Mouse (Mus musculus) common myeloid progenitor, adult 5-6 weeks (primary cell): Measurements from ENCODE around the gene Rin3. TPM values are rescaled to one million over a fixed set of nuclear protein-coding genes. Genes with fewer than 3 reads are reported as not detected.

Source experiments
- ATAC-seq: replicated peaks from 2 replicates; pipeline ENCODE4 v1.8.0; 2016; ENCODE audit warnings: low read depth, mild to moderate bottlenecking, moderate TSS enrichment, inconsistent platforms; ENCODE audit not compliant: poor library complexity, severe bottlenecking
- total RNA-seq: library from RNA; stranded (forward); fragments of 200-1000, 187-1606 nt; gene quantifications from 2 replicates; pipeline ENCODE4 v1.2.3, GENCODE M21; 2017

The Rin3 gene
- total RNA-seq, 1 experiment from 2014 or later = 86.3 TPM

- ATAC-seq = no peak
Observed at GRCm38 (mm10) chr12:102395998-102396991, 113.4 kb downstream of the Rin3 start.

GRCm38 (mm10) chr12:102398588-102398987 is 115.7 kb downstream of the Rin3 start:
- no peak for ATAC-seq

DNA sequence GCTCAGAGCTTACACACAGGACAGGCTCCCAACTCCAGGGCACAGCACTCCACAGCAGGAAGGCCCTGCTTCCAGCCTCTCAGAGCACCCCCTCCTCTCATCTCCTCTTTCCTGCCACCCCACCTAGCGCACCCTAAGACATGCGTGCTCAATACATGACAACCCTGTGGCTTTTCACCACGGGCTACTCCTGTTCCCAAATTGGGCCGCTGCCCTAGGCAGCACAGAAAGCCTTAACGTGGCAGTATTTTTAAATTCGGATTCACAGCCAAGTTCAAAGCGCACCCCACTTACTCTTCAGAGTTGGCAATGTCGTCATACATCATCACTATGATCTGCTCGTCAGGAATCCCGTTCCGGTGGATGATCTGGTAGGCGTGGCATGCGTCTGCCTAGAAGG is 130.3 kb downstream of the Rin3 start:
- no peak for ATAC-seq

- ATAC-seq = no peak
Observed at GRCm38 (mm10) chr12:102414686-102415085, 131.8 kb downstream of the Rin3 start.

DNA sequence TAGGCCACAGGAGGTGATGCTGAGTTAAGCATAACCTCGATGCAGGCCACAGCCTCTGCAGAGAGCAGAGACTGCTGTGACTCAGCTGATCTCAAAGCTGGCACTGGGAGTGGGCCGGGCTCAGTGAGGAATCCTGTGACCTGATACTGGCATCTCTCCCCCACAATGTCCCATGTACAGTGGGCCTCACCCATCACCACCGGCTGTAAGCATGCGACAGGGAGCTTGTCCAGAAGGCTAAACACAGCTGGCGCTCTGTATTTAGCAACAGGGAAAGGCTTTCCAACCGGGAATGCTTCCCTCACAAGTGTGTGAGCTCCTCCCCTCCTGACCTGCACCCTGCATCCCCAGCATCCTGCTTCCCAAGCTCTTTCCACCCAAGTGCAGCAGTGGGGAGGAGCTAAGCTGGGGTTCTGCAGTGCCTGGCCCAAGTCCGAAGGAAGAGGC is 133.6 kb downstream of the Rin3 start:
- peak; percentile 60 for ATAC-seq

DNA sequence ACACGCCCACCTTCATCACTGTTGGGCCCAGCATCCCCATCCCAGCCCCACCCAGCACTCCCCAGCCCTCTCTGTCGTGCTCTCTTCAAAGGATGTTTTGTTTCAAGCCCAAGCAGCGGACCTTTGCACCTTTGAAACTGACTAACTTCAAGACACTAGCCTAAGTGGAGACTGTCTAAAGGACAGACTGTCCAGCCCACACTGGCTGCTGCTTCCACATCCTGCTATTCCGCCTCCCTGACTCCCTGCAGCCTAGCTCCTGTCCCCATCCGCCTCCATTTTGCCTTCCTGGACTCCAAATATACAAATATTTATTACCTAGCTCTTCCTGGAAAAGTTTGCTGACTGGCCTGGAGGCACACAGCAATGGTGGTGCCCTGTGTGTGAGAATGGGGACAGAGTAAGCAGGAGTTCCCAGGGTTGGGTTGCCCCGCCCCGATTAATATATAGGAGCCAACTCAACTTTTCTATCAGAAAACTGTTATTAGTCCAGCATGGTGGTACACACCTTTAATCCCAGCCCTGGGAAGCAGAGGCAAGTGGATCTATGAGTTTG is 134.2 kb downstream of the Rin3 start:
- no peak for ATAC-seq

- ATAC-seq = no peak
Observed at GRCm38 (mm10) chr12:102417701-102418100, 134.9 kb downstream of the Rin3 start.

DNA sequence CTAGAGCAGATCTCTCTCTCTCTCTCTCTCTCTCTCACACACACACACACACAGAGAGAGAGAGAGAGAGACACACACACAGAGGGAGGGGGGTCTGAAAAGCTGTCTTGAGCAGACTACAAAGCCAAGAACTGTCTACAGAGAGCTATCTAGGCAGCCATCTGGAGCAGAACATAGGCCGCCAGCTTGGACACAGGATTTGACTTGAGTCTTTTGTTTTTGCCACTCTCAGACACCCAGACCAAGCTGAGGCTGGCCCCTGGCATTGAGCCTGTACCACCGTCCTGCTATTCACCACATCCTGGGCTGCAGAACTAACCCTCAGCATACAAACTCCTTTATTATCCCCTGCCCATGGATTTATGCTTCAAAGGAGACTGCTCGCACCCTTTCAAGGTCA is 136.7 kb downstream of the Rin3 start:
- peak; percentile 24; the same call in 1 of the 2 replicates for ATAC-seq

GRCm38 (mm10) chr12:102420168-102420890 is 137.5 kb downstream of the Rin3 start:
- peak; percentile 59 for ATAC-seq

DNA sequence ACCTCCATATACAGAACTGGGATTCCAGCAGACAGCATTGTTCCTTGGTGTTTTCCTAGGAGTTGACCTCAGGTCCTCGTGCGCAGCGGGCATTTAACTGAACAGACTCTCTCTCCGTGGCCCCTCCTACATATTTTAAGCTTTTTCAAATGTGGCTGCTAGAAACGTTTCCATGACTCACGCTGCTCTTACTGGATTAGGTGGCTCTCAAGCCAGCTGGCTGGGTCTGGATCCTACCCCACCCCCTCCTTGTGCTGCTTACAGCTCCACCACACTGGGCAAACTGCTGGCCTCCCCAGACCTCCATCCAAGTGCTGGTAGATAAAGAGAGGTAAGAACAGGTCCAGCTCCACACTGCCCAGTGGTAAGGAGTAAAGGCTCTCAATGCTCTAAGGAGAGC is 139.2 kb downstream of the Rin3 start:
- no peak for ATAC-seq

GRCm38 (mm10) chr12:102422623-102423320 is 139.9 kb downstream of the Rin3 start:
- no peak for ATAC-seq

DNA sequence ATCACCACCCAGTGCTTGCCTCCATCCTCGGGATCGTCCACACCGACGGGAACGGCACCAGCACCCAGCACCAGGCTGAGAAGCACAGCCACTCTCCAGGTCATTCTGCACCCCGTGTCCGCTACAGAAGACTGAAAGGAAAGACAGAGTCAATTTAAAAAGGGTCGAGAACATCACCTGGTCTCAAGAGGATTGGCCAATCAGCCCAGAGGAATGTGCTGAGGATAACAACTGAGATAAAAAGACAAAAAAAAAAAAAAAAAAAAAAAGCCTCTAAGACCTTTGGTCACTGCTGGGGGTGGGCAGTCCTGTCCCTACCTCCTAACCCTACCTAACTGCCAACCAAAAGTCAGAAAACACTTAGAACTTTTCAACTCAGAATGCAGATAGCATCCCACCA is 140.8 kb downstream of the Rin3 start:
- ATAC-seq = no peak

- no peak for ATAC-seq
Observed at GRCm38 (mm10) chr12:102424456-102424855, 141.6 kb downstream of the Rin3 start.

GRCm38 (mm10) chr12:102425048-102425578 is 142.3 kb downstream of the Rin3 start:
- ATAC-seq = no peak

GRCm38 (mm10) chr12:102426285-102426684 is 143.4 kb downstream of the Rin3 start:
- ATAC-seq = peak; percentile 98

- ATAC-seq = no peak
Observed at GRCm38 (mm10) chr12:102429656-102430055, 146.8 kb downstream of the Rin3 start.

DNA sequence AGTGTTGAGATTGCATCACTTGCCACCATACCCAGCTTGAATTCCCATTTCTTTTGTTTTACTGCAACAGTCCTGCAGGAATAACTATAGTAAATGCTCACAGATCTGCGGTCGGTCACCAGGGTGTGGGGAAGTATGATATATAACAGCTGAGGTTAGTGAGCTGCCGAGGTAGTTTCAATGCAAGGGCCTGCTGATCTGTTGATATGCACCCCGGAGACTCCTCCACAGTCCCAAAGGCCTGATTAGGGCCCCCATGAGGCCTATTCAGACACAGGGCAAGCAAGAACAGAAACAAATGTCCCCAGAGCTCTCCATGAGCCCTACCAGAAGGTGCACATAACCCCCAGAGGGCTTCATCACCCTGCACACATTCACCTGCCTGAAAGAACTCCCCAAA is 147.4 kb downstream of the Rin3 start:
- ATAC-seq = no peak

DNA sequence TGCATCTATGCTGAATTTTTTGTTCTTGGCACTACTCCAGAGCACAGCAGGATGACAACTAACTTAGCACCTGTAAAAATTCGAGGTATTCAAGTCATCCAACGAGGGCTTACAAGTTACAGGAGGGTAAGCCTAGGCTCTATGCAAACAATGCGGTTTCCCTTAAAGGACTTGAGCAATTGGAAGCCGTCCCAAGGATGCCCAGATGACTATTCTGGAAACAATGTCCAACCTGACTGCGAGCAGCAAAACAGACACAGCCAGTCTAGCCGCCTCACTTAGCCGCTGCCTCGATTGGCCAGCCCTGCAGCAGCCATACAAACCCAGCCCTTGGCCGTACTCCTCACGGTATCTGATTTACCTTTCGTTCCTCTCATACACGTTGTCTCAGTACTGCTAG is 149.4 kb downstream of the Rin3 start:
- ATAC-seq = no peak

GRCm38 (mm10) chr12:102434107-102434506 is 151.3 kb downstream of the Rin3 start:
- ATAC-seq = no peak
